Mouse (Mus musculus) lung, postnatal 0 days (tissue): ENCODE measurements around the gene 4930507D05Rik.

Source experiments
- CTCF ChIP-seq: IDR thresholded peaks from 2 replicates; pipeline ENCODE4 v1.5.1; 2016; ENCODE audit warnings: antibody characterized with exemption, mild to moderate bottlenecking
- EP300 ChIP-seq: IDR thresholded peaks from 2 replicates; pipeline ENCODE4 v1.6.1; 2016; ENCODE audit warnings: antibody characterized with exemption, mild to moderate bottlenecking, control low read depth

DNA sequence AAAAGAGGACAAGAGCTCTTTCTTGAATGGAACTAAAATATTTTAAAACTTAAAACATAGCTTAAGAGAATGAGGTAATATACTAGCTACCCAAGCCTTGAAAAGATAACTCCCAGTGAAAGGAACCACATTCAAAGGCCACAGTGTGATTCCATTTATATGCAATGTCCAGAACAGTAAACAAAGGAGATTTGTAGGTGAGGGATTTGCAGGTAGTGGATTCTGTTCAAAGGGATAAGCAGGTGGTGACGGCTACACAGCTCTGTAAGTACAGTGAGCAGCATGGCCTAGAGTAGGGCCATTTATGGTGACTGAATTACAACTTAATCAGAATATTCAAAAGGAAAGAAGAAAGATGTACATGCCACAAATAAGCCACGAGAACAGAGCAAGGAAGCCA lies 27.7 kb downstream of the 4930507D05Rik start:
- TF ChIP-seq CTCF: no peak
- TF ChIP-seq EP300: no peak
